Mouse (Mus musculus) natural killer cell, adult 2 months (primary cell): ENCODE data around the gene Abcg4.
A peak's percentile ranks its signal among the peaks of the same experiment; 100 is the strongest.
"Not testable (repeated sequence)": the region's sequence is repeated elsewhere in the genome, so short reads cannot be mapped to it uniquely, and the experiment has no call there.

Experiments used
- DNase-seq, 2 experiments: peaks; one replicate each; pipeline ENCODE4 v3.0.0; 2022; ENCODE audit warnings: low spot score in 2 of 2

Gene Abcg4

GRCm38 (mm10) chr9:44319887-44320798 lies 31.7 kb upstream of the Abcg4 start, which contains the start of gene C2cd2l:
TSS of gene C2cd2l (minus strand) at chr9:44320285.
- peak; percentile 46 to 61 for DNase-seq

- peak in 1 of 2 experiments; percentile 22 for DNase-seq
These were observed 30.9 kb upstream of the Abcg4 start for GRCm38 (mm10) chr9:44319105-44319886.

- DNase-seq = no peak
These were observed 30.3 kb upstream of the Abcg4 start for GRCm38 (mm10) chr9:44318826-44319095.

- no peak for DNase-seq
These were observed 29.8 kb upstream of the Abcg4 start for GRCm38 (mm10) chr9:44318076-44318825.

GRCm38 (mm10) chr9:44317452-44317851 lies 29.0 kb upstream of the Abcg4 start:
- DNase-seq = no peak

GRCm38 (mm10) chr9:44314910-44315309 lies 26.5 kb upstream of the Abcg4 start:
- DNase-seq = no peak

- no peak for DNase-seq
These were observed 25.8 kb upstream of the Abcg4 start for GRCm38 (mm10) chr9:44314257-44314547.

- no peak for DNase-seq
These were observed 25.3 kb upstream of the Abcg4 start for GRCm38 (mm10) chr9:44313476-44314256.

GRCm38 (mm10) chr9:44311136-44312134 lies 23.0 kb upstream of the Abcg4 start:
- DNase-seq = no peak

GRCm38 (mm10) chr9:44310750-44311135 lies 22.3 kb upstream of the Abcg4 start:
- no peak for DNase-seq

GRCm38 (mm10) chr9:44309756-44310155 lies 21.3 kb upstream of the Abcg4 start:
- no peak for DNase-seq

- peak in 1 of 2 experiments; percentile 39 for DNase-seq
These were observed 18.8 kb upstream of the Abcg4 start for GRCm38 (mm10) chr9:44307248-44307647.

GRCm38 (mm10) chr9:44306532-44306931 lies 18.1 kb upstream of the Abcg4 start:
- no peak for DNase-seq

- DNase-seq = peak; percentile 98 to 99
These were observed 17.2 kb upstream of the Abcg4 start, which contains the start of gene Hinfp for GRCm38 (mm10) chr9:44305466-44306079. TSS of gene Hinfp (minus strand) at chr9:44305671.

- not testable (repeated sequence) for DNase-seq
These were observed 11.6 kb upstream of the Abcg4 start for GRCm38 (mm10) chr9:44300001-44300400.

- DNase-seq = peak; percentile 20 to 52
These were observed 4.1 kb upstream of the Abcg4 start for GRCm38 (mm10) chr9:44292490-44292889.

- DNase-seq = no peak
These were observed 510 bp upstream of the Abcg4 start for GRCm38 (mm10) chr9:44288959-44289291.

GRCm38 (mm10) chr9:44287401-44288075 lies 877 bp downstream of the Abcg4 start:
- peak in 1 of 2 experiments; percentile 7 for DNase-seq

GRCm38 (mm10) chr9:44287003-44287400 lies 1.4 kb downstream of the Abcg4 start:
- DNase-seq = no peak
